Mouse (Mus musculus) hindbrain, embryonic 10.5 days (tissue): ENCODE measurements around the gene Slc4a3. TPM values are rescaled to one million over a fixed set of nuclear protein-coding genes. Genes with fewer than 3 reads are reported as not detected.
A peak's percentile ranks its signal among the peaks of the same experiment; 100 is the strongest.

Source experiments
- DNase-seq: peaks from one replicate; pipeline ENCODE4 v3.0.0-alpha.2; 2017; ENCODE audit warnings: low spot score
- H3K27ac ChIP-seq: fragments of 300-500 bp; sonication (generic); 2 replicates; pipeline ENCODE4 v1.5.1; 2016; ENCODE audit warnings: mild to moderate bottlenecking, moderate library complexity
- H3K27me3 ChIP-seq: fragments of 300-500 bp; sonication (generic); 2 replicates; pipeline ENCODE4 v1.6.1; 2016; ENCODE audit warnings: mild to moderate bottlenecking; ENCODE audit not compliant: poor library complexity, insufficient read depth, severe bottlenecking
- H3K36me3 ChIP-seq: fragments of 300-500 bp; sonication (generic); 2 replicates; pipeline ENCODE4 v1.6.1; 2016; ENCODE audit warnings: mild to moderate bottlenecking, moderate library complexity
- H3K4me1 ChIP-seq: fragments of 300-500 bp; sonication (generic); replicated peaks from 2 replicates; pipeline ENCODE4 v1.6.1; 2016; ENCODE audit warnings: mild to moderate bottlenecking
- H3K4me3 ChIP-seq: fragments of 300-500 bp; sonication (generic); 2 replicates; pipeline ENCODE4 v1.5.1; 2016; ENCODE audit warnings: mild to moderate bottlenecking, moderate library complexity
- H3K9me3 ChIP-seq: fragments of 300-500 bp; sonication (generic); 2 replicates; pipeline ENCODE4 v1.6.1; 2016; ENCODE audit warnings: mild to moderate bottlenecking, moderate library complexity
- WGBS: fragments of 180-500 bp; shearing (Covaris S2); methylation state at CpG from one replicate; pipeline ENCODE4 v1.1.7; 2016; 5-methylcytosine and 5-hydroxymethylcytosine counted together
- polyA plus RNA-seq: library from polyadenylated mRNA; unstranded; fragments of >200 nt; fragmentation: Nextera tagmentation; extraction: Ambion mirVana; gene quantifications from 2 replicates; pipeline ENCODE4 v1.2.1, GENCODE M21; 2016

The Slc4a3 gene
- polyA plus RNA-seq, 1 experiment from 2014 or later, result 19.8 TPM

- WGBS, result 92% methylated on average over 19 of the region's 19 CpGs
- Histone ChIP-seq H3K4me1 (no peaks in the 10 kb centered on the region), H3K36me3 (peaks cover 85% of the 10 kb centered on the region), H3K9me3 (no peaks in the 10 kb centered on the region), H3K27me3 (no peaks in the 10 kb centered on the region), H3K27ac (no peak overlapping the region), H3K4me3 (no peak overlapping the region)
- no peak for DNase-seq
Measured at GRCm38 (mm10) chr1:75533325-75534252, 12.5 kb upstream of the Slc4a3 start.

GRCm38 (mm10) chr1:75537587-75537986 lies 8.5 kb upstream of the Slc4a3 start:
- Histone ChIP-seq H3K4me1 (no peaks in the 10 kb centered on the region), H3K27ac (no peak overlapping the region), H3K36me3 (peaks cover 46% of the 10 kb centered on the region), H3K27me3 (no peaks in the 10 kb centered on the region; the same call in 1 of the 2 replicates), H3K4me3 (no peak overlapping the region), H3K9me3 (no peaks in the 10 kb centered on the region)
- WGBS, result 81% methylated on average over 2 of the region's 2 CpGs
- DNase-seq, result no peak

- Histone ChIP-seq H3K27me3 (no peaks in the 10 kb centered on the region; the same call in 1 of the 2 replicates), H3K36me3 (peaks cover 35% of the 10 kb centered on the region), H3K4me1 (no peaks in the 10 kb centered on the region), H3K4me3 (no peak overlapping the region), H3K9me3 (0 out of 2 replicates have a peak, but pooled peaks cover 3% of the 10 kb centered on the region), H3K27ac (no peak overlapping the region)
- no peak for DNase-seq
- WGBS, result 86% methylated on average over 9 of the region's 9 CpGs
Measured at GRCm38 (mm10) chr1:75538597-75539190, 7.4 kb upstream of the Slc4a3 start.

- H3K4me1 ChIP-seq, result peaks cover 10% of the 10 kb centered on the region
- peaks cover 5% of the 10 kb centered on the region for H3K27me3 ChIP-seq
- H3K9me3 ChIP-seq, result 0 out of 2 replicates have a peak, but pooled peaks cover 3% of the 10 kb centered on the region
- no peak overlapping the region for H3K4me3 ChIP-seq
- peaks cover 8% of the 10 kb centered on the region for H3K36me3 ChIP-seq
- WGBS, result 91% methylated on average over 7 of the region's 7 CpGs
- no peak overlapping the region for H3K27ac ChIP-seq
- DNase-seq, result no peak
Measured at GRCm38 (mm10) chr1:75541496-75541895, 4.6 kb upstream of the Slc4a3 start.

- Histone ChIP-seq H3K4me1 (peaks cover 21% of the 10 kb centered on the region), H3K9me3 (0 out of 2 replicates have a peak, but pooled peaks cover 3% of the 10 kb centered on the region), H3K27ac (no peak overlapping the region), H3K36me3 (0 out of 2 replicates have a peak, but pooled peaks cover 7% of the 10 kb centered on the region), H3K27me3 (peaks cover 13% of the 10 kb centered on the region), H3K4me3 (no peak overlapping the region)
- DNase-seq, result no peak
- 93% methylated on average over 6 of the region's 6 CpGs for WGBS
Measured at GRCm38 (mm10) chr1:75544351-75544750, 1.7 kb upstream of the Slc4a3 start.

- DNase-seq, result no peak
- 0 out of 2 replicates have a peak overlapping the region, but pooled peaks have one; percentile 94 for H3K27ac ChIP-seq
- H3K9me3 ChIP-seq, result 0 out of 2 replicates have a peak, but pooled peaks cover 3% of the 10 kb centered on the region
- H3K4me1 ChIP-seq, result peaks cover 21% of the 10 kb centered on the region
- peak overlapping the region; percentile 74; the same call in 1 of the 2 replicates for H3K4me3 ChIP-seq
- 94% methylated on average over 13 of the region's 13 CpGs for WGBS
- peaks cover 14% of the 10 kb centered on the region for H3K27me3 ChIP-seq
- H3K36me3 ChIP-seq, result peaks cover 32% of the 10 kb centered on the region
Measured at GRCm38 (mm10) chr1:75547351-75547750, 1.3 kb downstream of the Slc4a3 start.

GRCm38 (mm10) chr1:75548083-75548482 lies 2.0 kb downstream of the Slc4a3 start:
- no peak for DNase-seq
- Histone ChIP-seq H3K27ac (no peak overlapping the region), H3K36me3 (peaks cover 39% of the 10 kb centered on the region), H3K9me3 (0 out of 2 replicates have a peak, but pooled peaks cover under 1% of the 10 kb centered on the region), H3K4me3 (no peak overlapping the region), H3K4me1 (peaks cover 21% of the 10 kb centered on the region), H3K27me3 (peaks cover 14% of the 10 kb centered on the region)
- 94% methylated on average over 3 of the region's 3 CpGs for WGBS

- H3K27ac ChIP-seq, result no peak overlapping the region
- no peaks in the 10 kb centered on the region for H3K9me3 ChIP-seq
- H3K4me1 ChIP-seq, result peaks cover 21% of the 10 kb centered on the region
- DNase-seq, result no peak
- WGBS, result 93% methylated on average over 17 of the region's 17 CpGs
- H3K27me3 ChIP-seq, result peaks cover 14% of the 10 kb centered on the region
- H3K36me3 ChIP-seq, result peaks cover 46% of the 10 kb centered on the region
- no peak overlapping the region for H3K4me3 ChIP-seq
Measured at GRCm38 (mm10) chr1:75548871-75549270, 2.8 kb downstream of the Slc4a3 start.

GRCm38 (mm10) chr1:75549289-75550279 lies 3.5 kb downstream of the Slc4a3 start:
- Histone ChIP-seq H3K27ac (no peak overlapping the region), H3K4me1 (peaks cover 21% of the 10 kb centered on the region), H3K27me3 (peaks cover 14% of the 10 kb centered on the region), H3K4me3 (no peak overlapping the region), H3K36me3 (peaks cover 53% of the 10 kb centered on the region), H3K9me3 (no peaks in the 10 kb centered on the region)
- DNase-seq, result no peak
- 87% methylated on average over 17 of the region's 17 CpGs for WGBS

- WGBS, result 89% methylated on average over 15 of the region's 15 CpGs
- no peak overlapping the region for H3K4me3 ChIP-seq
- peaks cover 63% of the 10 kb centered on the region for H3K36me3 ChIP-seq
- H3K4me1 ChIP-seq, result peaks cover 18% of the 10 kb centered on the region
- no peaks in the 10 kb centered on the region for H3K9me3 ChIP-seq
- H3K27me3 ChIP-seq, result peaks cover 9% of the 10 kb centered on the region
- DNase-seq, result no peak
- no peak overlapping the region for H3K27ac ChIP-seq
Measured at GRCm38 (mm10) chr1:75550586-75550985, 4.5 kb downstream of the Slc4a3 start.

GRCm38 (mm10) chr1:75555680-75556079 lies 9.6 kb downstream of the Slc4a3 start:
- DNase-seq, result no peak
- H3K4me3 ChIP-seq, result no peak overlapping the region
- no peak overlapping the region for H3K27ac ChIP-seq
- 91% methylated on average over 7 of the region's 7 CpGs for WGBS
- peaks cover 15% of the 10 kb centered on the region for H3K4me1 ChIP-seq
- H3K9me3 ChIP-seq, result no peaks in the 10 kb centered on the region
- peaks cover 65% of the 10 kb centered on the region for H3K36me3 ChIP-seq
- peaks cover 10% of the 10 kb centered on the region for H3K27me3 ChIP-seq

GRCm38 (mm10) chr1:75556143-75556781 lies 10.2 kb downstream of the Slc4a3 start:
- Histone ChIP-seq H3K27me3 (peaks cover 10% of the 10 kb centered on the region), H3K9me3 (no peaks in the 10 kb centered on the region), H3K36me3 (peaks cover 59% of the 10 kb centered on the region), H3K4me1 (peaks cover 15% of the 10 kb centered on the region), H3K27ac (no peak overlapping the region), H3K4me3 (no peak overlapping the region)
- DNase-seq, result no peak
- WGBS, result 88% methylated on average over 9 of the region's 9 CpGs
